Mouse (Mus musculus) embryonic fibroblast, embryonic 13.5 days (primary cell): ENCODE measurements around the gene C3. TPM values are rescaled to one million over a fixed set of nuclear protein-coding genes. Genes with fewer than 3 reads are reported as not detected.

Experiments
- H3K27ac ChIP-seq: 2 replicates; pipeline ENCODE4 v1.5.1; 2012; ENCODE audit warnings: low read length, control low read depth, inconsistent platforms; ENCODE audit not compliant: insufficient read depth
- H3K4me1 ChIP-seq: 2 replicates; pipeline ENCODE4 v1.6.1; 2011; ENCODE audit warnings: low read length; ENCODE audit not compliant: control insufficient read depth, insufficient read depth
- H3K4me3 ChIP-seq: 2 replicates; pipeline ENCODE4 v1.5.1; 2011; ENCODE audit warnings: mild to moderate bottlenecking, control low read depth, low read length; ENCODE audit not compliant: insufficient read depth
- CTCF ChIP-seq: IDR thresholded peaks from 2 replicates; pipeline ENCODE4 v1.5.1; 2011; ENCODE audit warnings: mild to moderate bottlenecking, control low read depth, low read length, moderate library complexity, borderline replicate concordance; ENCODE audit not compliant: insufficient read depth
- POLR2A ChIP-seq: IDR thresholded peaks from 2 replicates; pipeline ENCODE4 v1.6.1; 2011; ENCODE audit warnings: low read depth, mild to moderate bottlenecking, control low read depth, low read length, moderate library complexity
- polyA plus RNA-seq: library from polyadenylated mRNA; stranded (reverse); fragments of >200 nt; gene quantifications from 2 replicates; pipeline ENCODE4 v1.2.4, GENCODE M21; 2011; ENCODE audit warnings: low read depth; ENCODE audit not compliant: missing spikeins, insufficient read length

C3 gene
- polyA plus RNA-seq, 1 experiment = 3.9 TPM

DNA sequence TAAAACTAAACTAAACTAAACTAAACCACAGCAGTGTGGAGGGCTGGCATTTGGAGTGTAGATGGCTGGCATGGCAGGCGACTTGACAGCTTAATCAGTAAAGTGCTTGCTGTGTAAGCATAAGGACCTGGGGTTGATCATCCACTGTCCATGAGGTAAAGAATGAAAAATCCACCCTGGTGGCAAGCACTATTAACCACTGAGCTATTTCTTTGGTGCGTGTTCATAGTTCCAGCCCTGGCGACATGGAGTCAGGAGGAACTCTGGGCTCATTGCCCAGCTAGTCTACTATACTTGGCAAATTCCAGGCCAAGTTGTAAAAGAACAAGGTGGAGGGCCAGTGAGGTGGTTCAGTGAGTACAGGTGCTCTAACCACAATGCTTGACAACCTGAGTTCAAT is 20.0 kb downstream of the C3 start:
- TF ChIP-seq CTCF (no peak), POLR2A (no peak)
- H3K4me3 ChIP-seq = no peak overlapping the region
- no peak overlapping the region for H3K27ac ChIP-seq
- H3K4me1 ChIP-seq = no peaks in the 10 kb centered on the region

DNA sequence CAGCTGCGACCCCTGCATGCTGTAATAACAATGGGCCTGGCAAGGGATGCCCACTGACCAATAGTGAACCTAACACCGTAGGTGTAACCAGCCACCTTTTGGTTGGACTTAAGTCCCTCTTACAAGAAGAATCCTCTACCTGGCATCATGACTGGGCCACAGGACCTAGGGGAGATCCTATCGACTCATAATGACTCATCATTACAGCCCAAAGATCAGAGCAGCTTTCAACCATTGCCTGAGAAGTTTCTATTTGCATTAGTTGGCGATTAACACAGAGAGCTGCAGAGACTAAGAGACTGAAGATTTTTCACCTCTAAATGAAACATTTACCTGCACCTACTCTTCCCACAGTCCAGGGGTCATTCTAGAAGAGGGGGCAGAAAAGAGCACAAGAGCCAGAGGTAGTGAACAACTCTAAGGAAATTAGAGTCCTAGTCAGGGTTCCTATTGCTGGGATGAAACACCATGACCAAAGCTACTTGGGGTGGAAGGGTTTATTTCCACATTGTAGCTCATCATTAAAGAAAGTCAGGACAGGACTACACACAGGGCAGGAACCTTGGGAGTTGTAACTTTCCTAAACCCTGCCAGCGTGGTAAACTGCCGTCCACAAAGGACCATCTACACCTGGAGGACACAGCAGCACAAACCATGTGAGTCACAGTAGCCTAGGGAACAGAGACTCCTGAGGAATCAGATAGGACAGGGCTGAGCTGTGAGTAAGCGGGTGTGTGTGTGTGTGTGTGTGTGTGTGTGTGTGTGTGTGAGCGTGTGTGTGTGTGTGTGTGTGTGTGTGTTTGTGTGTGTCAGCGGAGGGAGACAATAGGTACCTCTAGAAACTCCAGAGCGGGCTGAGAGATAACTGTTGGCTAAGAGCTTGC is 25.9 kb downstream of the C3 start:
- no peak for TF ChIP-seq CTCF
- no peak for TF ChIP-seq POLR2A
- Histone ChIP-seq H3K4me3 (no peak overlapping the region), H3K4me1 (no peaks in the 10 kb centered on the region), H3K27ac (no peak overlapping the region)

DNA sequence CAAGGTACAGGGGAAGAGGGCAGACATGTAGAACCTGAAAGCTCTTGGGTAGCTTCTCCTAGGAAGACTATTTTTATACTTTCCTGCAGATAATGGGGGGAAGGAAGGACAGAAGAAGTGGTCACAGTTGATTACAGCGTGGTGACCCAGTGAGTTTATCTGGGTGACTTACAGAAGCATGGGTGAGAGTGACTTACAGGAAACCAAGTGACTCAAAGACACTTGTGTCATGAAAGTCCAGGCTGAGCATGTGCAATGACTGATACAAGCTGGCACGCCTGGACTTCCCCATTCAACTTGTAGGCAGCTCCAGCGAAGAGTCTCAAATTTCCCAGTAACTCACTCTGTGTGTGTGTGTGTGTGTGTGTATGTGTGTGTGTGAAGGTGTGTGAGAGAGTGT is 29.7 kb downstream of the C3 start:
- Histone ChIP-seq H3K27ac (no peak overlapping the region), H3K4me1 (no peaks in the 10 kb centered on the region), H3K4me3 (no peak overlapping the region)
- no peak for TF ChIP-seq CTCF
- no peak for TF ChIP-seq POLR2A

DNA sequence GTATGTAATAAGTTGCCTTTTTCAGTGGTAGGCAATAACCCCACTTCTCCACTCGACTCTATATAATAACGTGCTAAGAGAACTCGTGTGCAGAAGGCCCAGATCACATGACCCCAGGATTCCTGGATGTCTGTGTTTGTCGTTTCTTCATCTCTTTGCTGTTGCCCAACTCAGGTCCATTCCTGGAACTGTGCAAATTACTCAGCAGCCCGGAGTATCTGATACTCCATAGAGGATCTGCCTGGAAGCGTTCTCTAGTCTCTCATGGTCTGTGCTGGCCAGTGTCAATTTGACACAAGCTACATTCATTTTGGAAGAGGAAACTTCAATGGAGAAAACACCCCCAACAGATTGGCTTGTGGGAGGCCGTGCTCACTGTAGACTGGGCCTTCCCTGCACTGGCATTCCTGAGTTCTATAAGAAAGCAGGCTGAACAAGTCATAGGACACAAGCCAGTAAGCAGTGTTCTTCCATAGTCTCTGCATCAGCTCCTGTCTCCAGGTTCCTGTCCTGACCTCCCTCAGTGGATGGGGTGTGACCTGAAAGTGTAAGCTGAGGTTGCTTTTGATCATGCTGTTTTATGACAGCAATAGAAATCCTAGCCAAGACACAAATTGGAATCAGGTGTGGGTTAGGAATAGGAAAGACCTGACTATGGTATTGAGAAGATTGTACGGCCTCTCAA is 32.5 kb downstream of the C3 start:
- TF ChIP-seq CTCF = no peak
- no peak for TF ChIP-seq POLR2A
- no peak overlapping the region for H3K4me3 ChIP-seq
- no peaks in the 10 kb centered on the region for H3K4me1 ChIP-seq
- no peak overlapping the region for H3K27ac ChIP-seq

GRCm38 (mm10) chr17:57194771-57195170 is 33.2 kb downstream of the C3 start:
- Histone ChIP-seq H3K4me3 (no peak overlapping the region), H3K27ac (no peak overlapping the region), H3K4me1 (no peaks in the 10 kb centered on the region)
- TF ChIP-seq POLR2A = no peak

- TF ChIP-seq POLR2A (no peak), CTCF (no peak)
- Histone ChIP-seq H3K4me1 (no peaks in the 10 kb centered on the region), H3K27ac (no peak within 1 kb of the TSS), H3K4me3 (no peak within 1 kb of the TSS)
Measured at GRCm38 (mm10) chr17:57194041-57194507, 33.9 kb downstream of the C3 start, which contains the start of gene Tnfsf14. Tnfsf14 (minus strand) TSS chr17:57194177.

- H3K27ac ChIP-seq = no peak overlapping the region
- H3K4me3 ChIP-seq = no peak overlapping the region
- H3K4me1 ChIP-seq = no peaks in the 10 kb centered on the region
- TF ChIP-seq POLR2A = no peak
- no peak for TF ChIP-seq CTCF
Measured at GRCm38 (mm10) chr17:57188510-57189192, 39.3 kb downstream of the C3 start.

GRCm38 (mm10) chr17:57185641-57186040 is 42.3 kb downstream of the C3 start:
- Histone ChIP-seq H3K4me3 (no peak overlapping the region), H3K4me1 (no peaks in the 10 kb centered on the region), H3K27ac (no peak overlapping the region)
- TF ChIP-seq CTCF = no peak
- TF ChIP-seq POLR2A = no peak

DNA sequence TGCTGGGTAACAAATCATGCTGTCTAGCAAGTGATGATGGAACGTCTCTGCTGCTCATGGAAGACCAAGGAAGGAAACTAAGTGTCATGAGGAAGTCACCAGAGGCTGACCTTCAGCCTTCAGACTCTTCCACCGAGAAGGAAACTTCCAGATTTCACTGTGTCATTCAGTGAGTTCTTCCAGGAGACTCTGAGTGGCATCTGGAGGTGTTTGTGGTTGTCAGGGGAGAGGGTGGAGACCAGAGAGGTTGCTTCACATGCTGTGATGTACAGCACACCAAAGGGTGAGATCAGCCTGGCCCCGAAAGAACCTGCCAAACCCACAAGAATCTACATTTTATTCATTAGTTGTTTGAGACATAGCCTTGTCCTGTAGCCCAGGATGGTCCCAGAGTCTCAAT is 45.1 kb downstream of the C3 start:
- TF ChIP-seq CTCF (no peak), POLR2A (no peak)
- no peak overlapping the region for H3K27ac ChIP-seq
- no peaks in the 10 kb centered on the region for H3K4me1 ChIP-seq
- no peak overlapping the region for H3K4me3 ChIP-seq
